Mouse (Mus musculus) stomach, postnatal 0 days (tissue): ENCODE results near the gene 1700021F05Rik.

Source experiments
- CTCF ChIP-seq: IDR thresholded peaks from 2 replicates; pipeline ENCODE4 v1.5.1; 2016; ENCODE audit warnings: antibody characterized with exemption, low read depth, mild to moderate bottlenecking, moderate library complexity
- EP300 ChIP-seq: optimal IDR thresholded peaks from 2 replicates; pipeline ENCODE3; 2016; ENCODE audit warnings: antibody characterized with exemption

DNA sequence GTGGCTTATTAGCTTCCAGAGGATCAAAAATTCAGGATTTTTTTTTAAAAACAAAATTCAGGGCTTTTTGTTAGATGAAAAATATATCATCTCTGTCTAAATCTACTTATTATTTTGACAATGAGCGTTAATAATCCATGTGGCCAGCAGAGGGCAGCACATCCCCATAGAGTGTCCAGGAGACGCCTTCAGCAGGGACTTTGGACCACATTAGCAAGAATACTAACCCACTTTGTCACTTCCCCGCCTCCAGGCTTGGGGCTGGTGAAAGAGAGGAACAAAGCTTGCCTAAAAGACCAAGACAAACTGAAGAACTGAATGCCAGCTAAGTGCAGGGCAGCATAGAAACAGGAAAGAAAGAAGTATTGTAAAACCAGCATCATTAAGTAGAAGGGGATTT, 34.2 kb upstream of the 1700021F05Rik start:
- TF ChIP-seq CTCF (peak; percentile 95), EP300 (no peak)
